Mouse (Mus musculus): ENCODE data around the gene Serpine2.

DNA sequence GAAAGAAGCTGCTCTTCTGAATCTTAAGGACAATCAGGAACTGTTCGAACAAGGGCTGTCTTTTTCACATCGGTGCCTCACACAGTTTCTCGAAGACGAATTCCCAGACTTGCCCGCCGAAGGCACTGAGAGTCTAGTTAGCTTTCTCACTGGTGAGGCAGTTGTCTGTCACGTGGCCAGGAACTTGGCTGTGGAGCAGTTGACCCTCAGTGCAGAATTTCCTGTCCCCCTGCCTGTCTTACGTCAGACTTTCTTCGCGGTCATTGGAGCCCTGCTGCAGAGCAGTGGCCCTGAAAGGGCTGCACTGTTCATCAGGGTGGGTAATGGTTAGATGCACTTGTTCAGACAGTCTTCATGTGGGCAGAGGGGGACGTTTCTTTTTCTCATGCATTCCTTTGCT is 83.0 kb downstream of the Serpine2 start:
- no peak for TF ChIP-seq E2F4 (IDR thresholded peaks at IDR 0.05; ENCODE audit: borderline replicate concordance, low read depth, low read length)
- TF ChIP-seq UBTF (IDR thresholded peaks at IDR 0.05; ENCODE audit: borderline replicate concordance, insufficient read depth, low read depth, low read length): no peak
- TF ChIP-seq CTCF (IDR thresholded peaks at IDR 0.05 in 2 of 3, conservative IDR thresholded peaks at IDR 0.05 in 1 of 3; ENCODE audit: control insufficient read depth in 1 of 3, insufficient read depth in 1 of 3, low read depth in 2 of 3, low read length in 3 of 3, poor library complexity in 1 of 3, severe bottlenecking in 1 of 3): no peak
- TF ChIP-seq ETS1 (IDR thresholded peaks at IDR 0.05; ENCODE audit: low read depth, low read length): no peak

Measured in MEL (cell line).